Comparison of ENCODE assay signal across 14 mouse cellular contexts in genomic region chr1:132938975-132939374, GRCm38 (mm10). TPM values are rescaled to one million over a fixed set of nuclear protein-coding genes. Genes with fewer than 3 reads are reported as not detected.
DNase-seq lines count a peak whose midpoint lies in the region; ATAC-seq lines count a peak whose summit lies in the region.
"Had no signal": no experiment of that assay in that cellular context is flagged by ENCODE, and none has a peak within 500 bp of the region (broad histone marks: within the 10 kb centered on the region; RNA-seq: fewer than 3 reads in every experiment).

No protein-coding gene starts in this region.

- intact Hi-C loops in left cerebral cortex, postnatal 10 days (cut with DNase I): no loop called here

- no peak for DNase-seq in frontal cortex, adult 2 months (ENCODE audit: extremely low spot score in 1 of 2, low spot score in 1 of 2)
- peak; percentile 46 to 61 for DNase-seq in left cerebral cortex, postnatal 10 days (ENCODE audit: extremely low spot score in 1 of 2, low spot score in 2 of 2)
- no peak for DNase-seq in left cerebral cortex, adult 11 months (ENCODE audit: low spot score)
- DNase-seq in adrenal gland, postnatal 14 days: peak; percentile 70
- peak; percentile 90 to 95 for DNase-seq in cerebellum, postnatal 14 days
- no peak for DNase-seq in spleen, adult 12 weeks (ENCODE audit: low spot score)
- no peak for DNase-seq in embryo, embryonic 9.5 days (ENCODE audit: extremely low spot score)
- DNase-seq: B cell, adult 2 months; kidney, postnatal 4 days; thymus, postnatal 14 days had no signal

- 0 out of 2 replicates have a peak, but pooled peaks have one; percentile 7 for ATAC-seq in frontal cortex, adult (ENCODE audit: low TSS enrichment)
- ATAC-seq: intestine, embryonic 15.5 days; Patski had no signal

RNA-seq across cellular contexts. Expression of gene Lrrn2, which starts 58.9 kb away (rescaled TPM):
- polyA plus RNA-seq in frontal cortex, adult 2 months (2012; rRNA removed): 53.9 and 61.9 TPM in 2 replicates
- 100 to 1,000 TPM; 106 to 111 TPM for total RNA-seq in left cerebral cortex, postnatal 10 days (2021)
- total RNA-seq in adrenal gland, postnatal 14 days (2021): 7.7 and 9.2 TPM in 2 replicates
- total RNA-seq: liver, adult 2 months had no signal
- polyA plus RNA-seq: liver, adult 2 months; Patski had no signal

Comparison
In these comparisons a context has a peak if more than half of its experiments do, and no peak if none do; other contexts are left out.
1. DNase-seq: peak in left cerebral cortex, postnatal 10 days (2 of 2), adrenal gland, postnatal 14 days (single experiment) and cerebellum, postnatal 14 days (2 of 2); none in frontal cortex, adult 2 months (0 of 2), left cerebral cortex, adult 11 months (single experiment), spleen, adult 12 weeks (single experiment) and embryo, embryonic 9.5 days (single experiment).
2. RNA of gene Lrrn2, which starts 58.9 kb away (total RNA-seq): 106 to 111 TPM in left cerebral cortex, postnatal 10 days; 7.7 to 9.2 TPM in adrenal gland, postnatal 14 days; every median in the first group is over 10 times any median in the second.